Mouse (Mus musculus): ENCODE measurements at regions not wholly inside any gene's neighbourhood (a gene's known extent, or its start where the extent isn't known, plus 50 kb on each side); places are given as distances from the start of the nearest gene placed in this dataset.
"Not testable (repeated sequence)": the region's sequence is repeated elsewhere in the genome, so short reads cannot be mapped to it uniquely, and the experiment has no call there.

DNA sequence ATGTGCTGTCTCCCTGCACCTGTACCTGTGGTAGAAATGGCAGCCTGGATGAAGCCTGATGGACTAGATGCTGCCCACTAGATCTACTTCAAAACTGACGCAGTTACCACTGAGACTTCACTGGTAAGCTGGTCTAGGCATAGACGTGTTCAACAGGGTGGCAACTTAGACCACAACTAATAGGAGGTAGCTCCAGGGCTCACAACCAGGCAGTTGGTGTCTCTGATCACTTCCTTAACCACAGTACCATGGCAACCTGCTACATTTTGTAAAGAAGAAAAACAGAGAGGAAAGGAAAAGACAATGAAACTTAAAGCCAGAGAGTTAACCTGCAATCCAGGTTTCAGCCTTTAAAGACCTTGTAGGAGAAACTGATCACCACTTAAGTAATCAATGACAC, 131.9 kb upstream of the Prkcq start:
- no peak for ATAC-seq (ENCODE audit: insufficient read depth, low FRiP score)
- H3K27me3 ChIP-seq (ENCODE audit: control insufficient read depth, insufficient read depth, low read length), result no peaks in the 10 kb centered on the region
- no peaks in the 10 kb centered on the region for H3K4me1 ChIP-seq (ENCODE audit: control insufficient read depth, insufficient read depth, low read length)
- H3K27ac ChIP-seq (ENCODE audit: low read length), result no peak overlapping the region
- no peak overlapping the region for H3K9ac ChIP-seq (ENCODE audit: low read length)
- no peak overlapping the region for H3K4me3 ChIP-seq (replicated peaks; ENCODE audit: low read length)
- H3K9me3 ChIP-seq (replicated peaks; ENCODE audit: control insufficient read depth, low read length), result no peaks in the 10 kb centered on the region
- no peak overlapping the region for H3K4me2 ChIP-seq (ENCODE audit: low read depth, low read length)
- WGBS, result 77% methylated on average over 2 of the region's 2 CpGs
- H3K36me3 ChIP-seq (ENCODE audit: control insufficient read depth, insufficient read depth, low read length), result no peaks in the 10 kb centered on the region

DNA sequence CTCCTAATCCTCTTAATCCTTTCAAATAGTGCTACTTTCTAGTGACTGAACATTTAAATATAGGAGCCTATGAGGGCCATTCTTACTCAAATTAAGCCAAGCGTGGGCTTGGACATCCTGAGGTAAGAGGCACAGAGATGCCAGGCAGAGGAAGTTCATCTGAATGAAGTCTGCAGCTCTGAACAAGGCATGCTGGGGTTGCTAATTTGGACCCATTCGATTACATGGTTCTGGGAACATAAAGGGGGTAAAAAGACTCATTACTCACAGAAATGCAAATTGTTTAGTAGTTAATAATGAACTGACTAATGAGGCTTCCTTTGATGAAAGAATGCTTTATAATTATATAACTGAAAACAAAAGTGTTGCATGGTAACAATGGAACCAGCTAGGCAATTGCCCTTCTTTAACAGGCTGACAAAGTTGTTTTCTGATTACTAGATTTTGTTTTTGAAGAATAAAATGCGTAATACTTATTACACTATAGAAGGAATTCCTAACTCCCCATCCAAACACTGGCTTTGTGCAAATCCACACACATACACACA, 127.1 kb upstream of the Prkcq start:
- no peaks in the 10 kb centered on the region for H3K36me3 ChIP-seq (ENCODE audit: control insufficient read depth, insufficient read depth, low read length)
- H3K4me2 ChIP-seq (ENCODE audit: low read depth, low read length), result no peak overlapping the region
- H3K27ac ChIP-seq (ENCODE audit: low read length), result no peak overlapping the region
- 89% methylated on average over 3 of the region's 3 CpGs for WGBS
- no peaks in the 10 kb centered on the region for H3K27me3 ChIP-seq (ENCODE audit: control insufficient read depth, insufficient read depth, low read length)
- H3K9ac ChIP-seq (ENCODE audit: low read length), result no peak overlapping the region
- no peaks in the 10 kb centered on the region for H3K4me1 ChIP-seq (ENCODE audit: control insufficient read depth, insufficient read depth, low read length)
- H3K9me3 ChIP-seq (replicated peaks; ENCODE audit: control insufficient read depth, low read length), result 0 out of 2 replicates have a peak, but pooled peaks cover 3% of the 10 kb centered on the region
- ATAC-seq (ENCODE audit: insufficient read depth, low FRiP score), result no peak
- no peak overlapping the region for H3K4me3 ChIP-seq (replicated peaks; ENCODE audit: low read length)

DNA sequence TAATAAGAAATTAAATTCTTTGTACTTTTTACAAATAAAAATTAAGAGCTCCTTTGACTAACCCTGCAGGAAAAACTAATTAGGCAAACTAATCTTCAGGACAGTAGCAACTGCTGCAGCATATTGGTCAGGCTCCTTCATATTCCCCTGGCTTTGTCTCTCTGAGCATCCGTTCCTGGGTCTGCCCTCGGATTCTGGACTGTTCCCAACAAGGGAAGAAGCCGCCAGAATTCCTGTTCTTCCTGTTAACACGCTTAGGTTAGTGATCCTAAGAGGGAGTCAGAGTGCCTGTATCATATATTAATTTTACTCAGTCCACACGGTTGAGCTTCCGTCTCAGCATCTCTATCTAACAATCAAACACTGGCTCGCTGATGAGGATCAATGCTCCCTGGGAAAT, 120.3 kb upstream of the Prkcq start:
- H3K4me3 ChIP-seq (replicated peaks; ENCODE audit: low read length), result no peak overlapping the region
- no peak overlapping the region for H3K27ac ChIP-seq (ENCODE audit: low read length)
- H3K36me3 ChIP-seq (ENCODE audit: control insufficient read depth, insufficient read depth, low read length), result no peaks in the 10 kb centered on the region
- no peaks in the 10 kb centered on the region for H3K4me1 ChIP-seq (ENCODE audit: control insufficient read depth, insufficient read depth, low read length)
- no peak overlapping the region for H3K4me2 ChIP-seq (ENCODE audit: low read depth, low read length)
- H3K9me3 ChIP-seq (replicated peaks; ENCODE audit: control insufficient read depth, low read length), result 0 out of 2 replicates have a peak, but pooled peaks cover 3% of the 10 kb centered on the region
- H3K27me3 ChIP-seq (ENCODE audit: control insufficient read depth, insufficient read depth, low read length), result no peaks in the 10 kb centered on the region
- 80% methylated on average over 7 of the region's 7 CpGs for WGBS
- ATAC-seq (ENCODE audit: insufficient read depth, low FRiP score), result no peak
- no peak overlapping the region for H3K9ac ChIP-seq (ENCODE audit: low read length)

DNA sequence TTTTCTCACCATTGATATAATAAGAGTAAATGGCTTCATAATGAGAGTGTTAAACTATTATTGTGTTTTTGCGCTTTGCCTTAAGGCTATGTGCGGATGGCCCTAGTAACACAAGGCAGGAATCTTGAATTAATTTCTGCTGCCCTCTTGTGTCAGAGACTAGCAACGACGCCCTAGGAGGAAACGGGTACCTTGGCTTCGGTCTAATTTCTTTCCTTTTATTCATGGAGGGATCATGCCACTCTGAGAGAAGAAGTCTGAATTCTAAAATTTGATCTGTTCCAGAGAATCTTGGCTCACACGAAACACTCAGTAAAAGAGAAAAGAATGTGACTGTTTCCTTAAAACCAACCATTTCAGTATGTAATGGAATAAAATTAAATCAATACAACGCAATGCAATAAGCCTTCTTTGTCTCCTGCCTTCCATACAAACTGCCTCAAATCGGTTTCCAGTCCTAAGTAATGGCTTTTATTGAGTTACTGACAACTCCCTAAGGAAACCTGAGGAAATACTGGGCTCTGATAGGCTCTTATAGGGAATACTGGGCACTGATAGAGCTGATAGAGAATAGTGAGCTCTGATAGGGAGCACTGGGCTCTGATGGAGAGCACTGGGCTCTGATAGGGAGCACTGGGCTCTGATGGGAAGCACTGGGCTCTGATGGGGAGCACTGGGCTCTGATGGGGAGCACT, 112.0 kb upstream of the Prkcq start:
- H3K4me2 ChIP-seq (ENCODE audit: low read depth, low read length), result no peak overlapping the region
- no peak overlapping the region for H3K9ac ChIP-seq (ENCODE audit: low read length)
- H3K27ac ChIP-seq (ENCODE audit: low read length), result no peak overlapping the region
- no peak for ATAC-seq (ENCODE audit: insufficient read depth, low FRiP score)
- no peaks in the 10 kb centered on the region for H3K36me3 ChIP-seq (ENCODE audit: control insufficient read depth, insufficient read depth, low read length)
- H3K4me1 ChIP-seq (ENCODE audit: control insufficient read depth, insufficient read depth, low read length), result no peaks in the 10 kb centered on the region
- H3K4me3 ChIP-seq (replicated peaks; ENCODE audit: low read length), result no peak overlapping the region
- H3K27me3 ChIP-seq (ENCODE audit: control insufficient read depth, insufficient read depth, low read length), result no peaks in the 10 kb centered on the region
- no peaks in the 10 kb centered on the region for H3K9me3 ChIP-seq (replicated peaks; ENCODE audit: control insufficient read depth, low read length)
- 18% methylated on average over 9 of the region's 9 CpGs for WGBS

DNA sequence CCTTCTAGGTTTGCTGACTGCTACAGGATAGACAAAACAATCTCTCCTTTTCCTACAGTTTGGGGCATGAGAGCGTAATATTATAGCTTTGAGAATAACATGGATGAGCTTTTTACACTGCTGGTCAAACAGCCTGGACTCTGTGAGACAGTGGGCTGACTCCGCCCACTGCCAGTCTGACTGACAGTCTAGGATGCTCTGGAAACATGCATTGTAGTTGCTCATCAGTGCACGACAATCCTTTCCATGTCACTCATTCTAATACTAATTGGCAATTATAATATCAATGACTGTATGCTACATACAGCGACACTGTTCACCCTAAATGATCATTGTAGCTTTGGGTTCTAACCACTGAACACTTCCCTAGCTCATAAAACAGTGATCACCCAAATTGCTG, 104.5 kb upstream of the Prkcq start:
- Histone ChIP-seq H3K4me2 (ENCODE audit: low read depth, low read length) (no peak overlapping the region), H3K27ac (ENCODE audit: low read length) (no peak overlapping the region), H3K4me3 (replicated peaks; ENCODE audit: low read length) (no peak overlapping the region), H3K27me3 (ENCODE audit: control insufficient read depth, insufficient read depth, low read length) (no peaks in the 10 kb centered on the region), H3K9ac (ENCODE audit: low read length) (no peak overlapping the region), H3K36me3 (ENCODE audit: control insufficient read depth, insufficient read depth, low read length) (no peaks in the 10 kb centered on the region), H3K4me1 (ENCODE audit: control insufficient read depth, insufficient read depth, low read length) (no peaks in the 10 kb centered on the region), H3K9me3 (replicated peaks; ENCODE audit: control insufficient read depth, low read length) (no peaks in the 10 kb centered on the region)
- ATAC-seq (ENCODE audit: insufficient read depth, low FRiP score), result no peak
- WGBS, result 82% methylated on average over 4 of the region's 4 CpGs

DNA sequence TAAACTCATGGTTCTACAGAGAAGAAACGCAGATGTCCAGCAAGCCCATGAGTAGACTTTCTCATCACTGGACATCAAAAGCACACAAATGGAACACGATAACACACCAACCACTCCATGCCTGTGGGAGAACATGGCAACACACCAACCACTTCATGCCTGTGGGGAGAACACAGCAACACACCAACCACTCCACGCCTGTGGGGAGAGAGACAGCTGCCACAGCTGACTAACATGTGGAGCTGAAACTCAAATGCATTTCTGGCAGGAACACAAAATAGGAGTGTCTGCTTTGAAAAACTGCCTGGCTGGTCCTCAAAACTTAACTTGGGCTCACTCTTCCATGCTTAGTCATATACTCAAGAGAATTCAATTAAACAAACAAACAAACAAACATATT, 88.4 kb upstream of the Prkcq start:
- ATAC-seq (ENCODE audit: insufficient read depth, low FRiP score), result no peak
- 84% methylated on average over 3 of the region's 3 CpGs for WGBS
- Histone ChIP-seq H3K9me3 (replicated peaks; ENCODE audit: control insufficient read depth, low read length) (no peaks in the 10 kb centered on the region), H3K4me3 (replicated peaks; ENCODE audit: low read length) (no peak overlapping the region), H3K27me3 (ENCODE audit: control insufficient read depth, insufficient read depth, low read length) (no peaks in the 10 kb centered on the region), H3K9ac (ENCODE audit: low read length) (no peak overlapping the region), H3K36me3 (ENCODE audit: control insufficient read depth, insufficient read depth, low read length) (no peaks in the 10 kb centered on the region), H3K27ac (ENCODE audit: low read length) (no peak overlapping the region), H3K4me1 (ENCODE audit: control insufficient read depth, insufficient read depth, low read length) (no peaks in the 10 kb centered on the region), H3K4me2 (ENCODE audit: low read depth, low read length) (no peak overlapping the region)

DNA sequence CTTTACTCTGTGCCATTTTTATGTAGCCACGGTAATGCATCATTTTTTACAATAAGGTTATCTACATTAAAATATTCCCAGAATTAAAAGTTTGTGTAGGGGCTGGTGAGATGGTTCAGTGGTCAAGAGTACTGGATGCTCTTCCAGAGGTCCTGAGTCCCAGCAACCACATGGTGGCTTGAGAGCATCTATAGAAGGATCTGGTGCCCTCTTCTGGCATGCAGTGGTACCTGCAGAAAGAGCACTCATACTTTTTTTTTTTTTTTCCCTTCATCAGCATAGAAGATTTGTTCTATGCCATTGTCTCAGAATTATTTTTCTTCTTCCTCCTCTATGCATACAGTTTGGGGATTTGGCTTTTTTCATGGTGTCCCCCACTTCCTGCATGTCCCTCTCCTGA, 84.9 kb upstream of the Prkcq start:
- H3K36me3 ChIP-seq (ENCODE audit: control insufficient read depth, insufficient read depth, low read length), result no peaks in the 10 kb centered on the region
- no peaks in the 10 kb centered on the region for H3K27me3 ChIP-seq (ENCODE audit: control insufficient read depth, insufficient read depth, low read length)
- no peak overlapping the region for H3K4me2 ChIP-seq (ENCODE audit: low read depth, low read length)
- H3K27ac ChIP-seq (ENCODE audit: low read length), result no peak overlapping the region
- ATAC-seq (ENCODE audit: insufficient read depth, low FRiP score), result no peak
- H3K4me3 ChIP-seq (replicated peaks; ENCODE audit: low read length), result no peak overlapping the region
- WGBS, result 31% methylated on average over 1 of the region's 1 CpGs
- H3K9ac ChIP-seq (ENCODE audit: low read length), result no peak overlapping the region
- no peaks in the 10 kb centered on the region for H3K4me1 ChIP-seq (ENCODE audit: control insufficient read depth, insufficient read depth, low read length)
- no peaks in the 10 kb centered on the region for H3K9me3 ChIP-seq (replicated peaks; ENCODE audit: control insufficient read depth, low read length)

DNA sequence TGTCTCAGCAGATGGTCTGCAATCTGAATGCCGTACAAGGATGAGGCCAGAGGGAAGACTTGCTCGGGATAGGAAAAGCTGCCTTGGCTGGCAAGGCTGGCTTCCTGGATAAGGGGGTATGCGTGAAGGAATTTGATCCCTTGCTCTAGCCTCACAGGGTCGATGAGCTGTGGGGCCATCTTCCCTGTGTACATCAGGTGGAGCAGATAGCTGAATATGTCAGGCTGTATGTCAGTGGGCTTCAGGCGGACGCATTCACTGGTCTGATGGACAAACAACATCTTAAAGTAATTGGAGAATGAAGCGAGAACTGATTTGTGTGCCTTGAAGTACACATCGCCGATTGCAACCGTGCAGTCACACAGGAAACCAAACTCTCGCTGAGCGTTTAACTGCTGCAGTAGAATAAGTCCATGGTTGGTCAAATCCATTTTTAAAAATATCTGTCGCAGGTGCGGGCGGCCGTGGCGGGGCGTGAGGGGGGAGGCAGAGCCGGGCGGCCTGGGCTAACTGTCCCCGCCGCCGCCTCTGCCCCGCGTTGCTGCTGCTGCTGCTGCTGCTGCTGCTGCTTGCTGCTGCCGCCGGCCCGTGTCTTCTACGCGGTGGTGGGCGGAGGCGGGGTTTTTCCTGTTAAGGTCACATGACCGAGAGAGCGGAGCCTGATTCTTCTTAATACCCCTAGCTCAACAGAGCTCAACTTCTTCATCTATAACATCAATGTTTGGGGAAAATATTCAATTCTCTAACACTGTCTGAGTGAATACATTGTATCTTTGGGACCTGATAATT, 71.9 kb upstream of the Prkcq start:
- not testable (repeated sequence) for H3K9me3 ChIP-seq (replicated peaks; ENCODE audit: control insufficient read depth, low read length); H3K4me1 ChIP-seq (ENCODE audit: control insufficient read depth, insufficient read depth, low read length); H3K27me3 ChIP-seq (ENCODE audit: control insufficient read depth, insufficient read depth, low read length); H3K36me3 ChIP-seq (ENCODE audit: control insufficient read depth, insufficient read depth, low read length); ATAC-seq (ENCODE audit: insufficient read depth, low FRiP score); H3K27ac ChIP-seq (ENCODE audit: low read length)
- 42% methylated on average over 33 of the region's 34 CpGs for WGBS
- peak overlapping the region; percentile 8; the same call in 1 of the 2 replicates for H3K4me3 ChIP-seq (replicated peaks; ENCODE audit: low read length)
- peak overlapping the region; percentile 38 for H3K4me2 ChIP-seq (ENCODE audit: low read depth, low read length)
- H3K9ac ChIP-seq (ENCODE audit: low read length), result peak overlapping the region; percentile 4; the same call in 1 of the 2 replicates

DNA sequence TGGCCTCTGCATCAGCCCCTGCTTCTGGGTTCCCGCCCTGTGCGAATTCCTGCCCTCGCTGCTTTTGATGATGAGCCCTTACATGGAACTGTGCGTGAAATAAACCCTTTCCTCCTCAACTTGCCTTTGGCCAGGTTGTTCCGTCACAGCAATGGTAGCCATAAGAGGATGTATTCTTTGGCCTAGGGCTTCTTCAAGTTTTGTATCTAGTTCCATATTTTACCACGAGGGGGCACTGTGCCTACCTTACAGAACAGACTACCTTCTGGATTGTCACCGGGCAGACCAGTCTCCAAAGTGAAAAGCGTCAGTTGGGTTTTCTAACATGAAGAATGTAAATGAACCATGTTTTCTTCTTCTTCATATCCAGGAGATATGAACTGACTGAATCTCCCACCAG, 58.7 kb upstream of the Prkcq start:
- Histone ChIP-seq H3K9me3 (replicated peaks; ENCODE audit: control insufficient read depth, low read length) (no peaks in the 10 kb centered on the region), H3K36me3 (ENCODE audit: control insufficient read depth, insufficient read depth, low read length) (no peaks in the 10 kb centered on the region), H3K4me3 (replicated peaks; ENCODE audit: low read length) (no peak overlapping the region), H3K27ac (ENCODE audit: low read length) (no peak overlapping the region), H3K27me3 (ENCODE audit: control insufficient read depth, insufficient read depth, low read length) (no peaks in the 10 kb centered on the region), H3K9ac (ENCODE audit: low read length) (no peak overlapping the region), H3K4me1 (ENCODE audit: control insufficient read depth, insufficient read depth, low read length) (no peaks in the 10 kb centered on the region), H3K4me2 (ENCODE audit: low read depth, low read length) (no peak overlapping the region)
- ATAC-seq (ENCODE audit: insufficient read depth, low FRiP score), result no peak
- 40% methylated on average over 8 of the region's 8 CpGs for WGBS
